Mouse (Mus musculus) stomach, postnatal 0 days (tissue): Measurements from ENCODE around the gene Reep3. TPM values are rescaled to one million over a fixed set of nuclear protein-coding genes. Genes with fewer than 3 reads are reported as not detected.

ENCODE experiments used
- ATAC-seq: fragments of 200-750 bp; cut with Nextera tagmentation; 2 replicates; pipeline ENCODE4 v1.8.0; 2017; ENCODE audit not compliant: low FRiP score, low TSS enrichment
- DNase-seq: peaks from one replicate; pipeline ENCODE4 v3.0.0-alpha.2; 2016; ENCODE audit warnings: low spot score
- H3K27ac ChIP-seq: fragments of 300-500 bp; sonication (generic); replicated peaks from 2 replicates; pipeline ENCODE4 v1.5.1; 2014; ENCODE audit warnings: mild to moderate bottlenecking, control low read depth
- H3K27me3 ChIP-seq: fragments of 300-500 bp; sonication (generic); 2 replicates; pipeline ENCODE4 v1.6.1; 2014; ENCODE audit warnings: low read length; ENCODE audit not compliant: control insufficient read depth, insufficient read depth
- H3K36me3 ChIP-seq: fragments of 300-500 bp; sonication (generic); 2 replicates; pipeline ENCODE4 v1.6.1; 2014; ENCODE audit warnings: low read length, mixed read lengths; ENCODE audit not compliant: control insufficient read depth, insufficient read depth
- H3K4me1 ChIP-seq: fragments of 300-500 bp; sonication (generic); replicated peaks from 2 replicates; pipeline ENCODE4 v1.6.1; 2014; ENCODE audit warnings: antibody characterized with exemption; ENCODE audit not compliant: control insufficient read depth, insufficient read depth
- H3K4me2 ChIP-seq: fragments of 300-500 bp; sonication (generic); replicated peaks from 2 replicates; pipeline ENCODE4 v1.6.1; 2014; ENCODE audit warnings: low read depth, mild to moderate bottlenecking, control low read depth, moderate library complexity
- H3K4me3 ChIP-seq: fragments of 300-500 bp; sonication (generic); 2 replicates; pipeline ENCODE4 v1.5.1; 2014; ENCODE audit warnings: low read depth, low read length, control low read depth
- H3K9ac ChIP-seq: fragments of 300-500 bp; sonication (generic); 2 replicates; pipeline ENCODE4 v1.6.1; 2014; ENCODE audit warnings: mild to moderate bottlenecking, low read length, control low read depth, mixed read lengths
- H3K9me3 ChIP-seq: fragments of 300-500 bp; sonication (generic); 2 replicates; pipeline ENCODE4 v1.6.1; 2016; ENCODE audit warnings: low read length; ENCODE audit not compliant: control insufficient read depth
- CTCF ChIP-seq: IDR thresholded peaks from 2 replicates; pipeline ENCODE4 v1.5.1; 2016; ENCODE audit warnings: antibody characterized with exemption, low read depth, mild to moderate bottlenecking, moderate library complexity
- EP300 ChIP-seq: optimal IDR thresholded peaks from 2 replicates; pipeline ENCODE3; 2016; ENCODE audit warnings: antibody characterized with exemption
- WGBS: fragments of 180-500 bp; shearing (Covaris S2); extraction: QIAGEN DNeasy Blood & Tissue Kit; methylation state at CpG from one replicate; pipeline ENCODE4 v1.1.7; 2014; 5-methylcytosine and 5-hydroxymethylcytosine counted together
- polyA plus RNA-seq: library from polyadenylated mRNA; unstranded; fragments of >200 nt; fragmentation: Nextera tagmentation; extraction: Ambion mirVana; gene quantifications from 2 replicates; pipeline ENCODE4 v1.2.1, GENCODE M21; 2015

Gene Reep3
- polyA plus RNA-seq, 1 experiment from 2014 or later = 38.6 TPM

GRCm38 (mm10) chr10:67108096-67108495 lies 11.4 kb upstream of the Reep3 start:
- no peak for TF ChIP-seq EP300
- TF ChIP-seq CTCF = no peak
- WGBS = 57% methylated on average over 9 of the region's 9 CpGs
- H3K36me3 ChIP-seq = no peaks in the 10 kb centered on the region
- no peak overlapping the region for H3K9ac ChIP-seq
- H3K27me3 ChIP-seq = no peaks in the 10 kb centered on the region
- H3K4me1 ChIP-seq = peaks cover 9% of the 10 kb centered on the region; the same call in 1 of the 2 replicates
- ATAC-seq (no peak), DNase-seq (no peak)
- no peak overlapping the region for H3K4me2 ChIP-seq
- no peaks in the 10 kb centered on the region for H3K9me3 ChIP-seq
- H3K4me3 ChIP-seq = no peak overlapping the region
- no peak overlapping the region for H3K27ac ChIP-seq

GRCm38 (mm10) chr10:67107017-67107761 lies 10.4 kb upstream of the Reep3 start:
- Histone ChIP-seq H3K36me3 (no peaks in the 10 kb centered on the region), H3K9me3 (no peaks in the 10 kb centered on the region), H3K4me3 (no peak overlapping the region), H3K27me3 (no peaks in the 10 kb centered on the region), H3K4me2 (0 out of 2 replicates have a peak overlapping the region, but pooled peaks have one; percentile 12), H3K27ac (peak overlapping the region; percentile 61), H3K4me1 (peaks cover 13% of the 10 kb centered on the region), H3K9ac (no peak overlapping the region)
- WGBS = 51% methylated on average over 9 of the region's 9 CpGs
- no peak; the same call in 1 of the 2 replicates for ATAC-seq
- no peak for DNase-seq
- TF ChIP-seq EP300 (peak; percentile 82), CTCF (no peak)

GRCm38 (mm10) chr10:67106400-67106799 lies 9.7 kb upstream of the Reep3 start:
- H3K4me1 ChIP-seq = peaks cover 16% of the 10 kb centered on the region

GRCm38 (mm10) chr10:67105331-67106217 lies 8.8 kb upstream of the Reep3 start:
- Histone ChIP-seq H3K9me3 (no peaks in the 10 kb centered on the region), H3K27me3 (no peaks in the 10 kb centered on the region), H3K4me3 (no peak overlapping the region), H3K27ac (peak overlapping the region; percentile 35; the same call in 1 of the 2 replicates), H3K4me2 (no peak overlapping the region), H3K36me3 (no peaks in the 10 kb centered on the region), H3K4me1 (peaks cover 16% of the 10 kb centered on the region), H3K9ac (no peak overlapping the region; the same call in 1 of the 2 replicates)
- DNase-seq (peak; percentile 30), ATAC-seq (0 out of 2 replicates have a peak, but pooled peaks have one; percentile 22)
- 57% methylated on average over 19 of the region's 19 CpGs for WGBS
- TF ChIP-seq CTCF (no peak), EP300 (no peak)

More at GRCm38 (mm10) chr10:67106400-67106799, 9.7 kb upstream of the Reep3 start:
- DNase-seq (no peak), ATAC-seq (no peak)
- no peak overlapping the region for H3K4me2 ChIP-seq
- no peak overlapping the region for H3K4me3 ChIP-seq
- H3K36me3 ChIP-seq = no peaks in the 10 kb centered on the region
- no peak overlapping the region for H3K9ac ChIP-seq
- no peaks in the 10 kb centered on the region for H3K9me3 ChIP-seq
- H3K27me3 ChIP-seq = no peaks in the 10 kb centered on the region
- H3K27ac ChIP-seq = peak overlapping the region; percentile 61; the same call in 1 of the 2 replicates
- no peak for TF ChIP-seq CTCF
- TF ChIP-seq EP300 = no peak
- WGBS = 61% methylated on average over 6 of the region's 6 CpGs

DNA sequence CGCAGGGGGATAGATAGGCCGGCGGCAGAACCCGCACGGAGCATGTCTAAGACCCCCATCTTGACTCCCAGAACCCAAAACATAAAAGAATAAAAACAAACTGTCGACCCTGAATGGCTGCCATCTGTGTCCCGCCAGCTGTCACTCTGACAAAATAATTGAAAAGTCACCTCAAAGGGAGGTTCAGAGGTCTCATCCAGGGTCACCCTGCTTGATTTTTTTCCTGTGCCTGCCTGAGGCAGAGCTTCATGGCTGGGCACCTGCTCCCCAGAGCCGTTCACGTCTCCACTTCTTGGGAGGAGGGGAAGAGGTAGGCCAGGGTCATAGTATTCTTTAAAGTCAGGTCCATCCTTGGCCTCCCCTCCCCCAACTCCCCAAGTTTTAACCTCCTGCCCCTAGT lies 7.8 kb upstream of the Reep3 start:
- Histone ChIP-seq H3K36me3 (no peaks in the 10 kb centered on the region), H3K9ac (no peak overlapping the region), H3K27ac (no peak overlapping the region), H3K4me2 (no peak overlapping the region), H3K4me3 (no peak overlapping the region), H3K27me3 (no peaks in the 10 kb centered on the region), H3K9me3 (no peaks in the 10 kb centered on the region), H3K4me1 (peaks cover 16% of the 10 kb centered on the region)
- DNase-seq (no peak), ATAC-seq (no peak)
- 31% methylated on average over 9 of the region's 9 CpGs for WGBS
- TF ChIP-seq CTCF (no peak), EP300 (no peak)
